Mouse (Mus musculus): ENCODE results near the gene Ampd2. TPM values are rescaled to one million over a fixed set of nuclear protein-coding genes. Genes with fewer than 3 reads are reported as not detected.

Ampd2 gene
- total RNA-seq, 4 experiments from 2014 or later, result 64.2 to 82.5 (median 74.0) TPM

DNA sequence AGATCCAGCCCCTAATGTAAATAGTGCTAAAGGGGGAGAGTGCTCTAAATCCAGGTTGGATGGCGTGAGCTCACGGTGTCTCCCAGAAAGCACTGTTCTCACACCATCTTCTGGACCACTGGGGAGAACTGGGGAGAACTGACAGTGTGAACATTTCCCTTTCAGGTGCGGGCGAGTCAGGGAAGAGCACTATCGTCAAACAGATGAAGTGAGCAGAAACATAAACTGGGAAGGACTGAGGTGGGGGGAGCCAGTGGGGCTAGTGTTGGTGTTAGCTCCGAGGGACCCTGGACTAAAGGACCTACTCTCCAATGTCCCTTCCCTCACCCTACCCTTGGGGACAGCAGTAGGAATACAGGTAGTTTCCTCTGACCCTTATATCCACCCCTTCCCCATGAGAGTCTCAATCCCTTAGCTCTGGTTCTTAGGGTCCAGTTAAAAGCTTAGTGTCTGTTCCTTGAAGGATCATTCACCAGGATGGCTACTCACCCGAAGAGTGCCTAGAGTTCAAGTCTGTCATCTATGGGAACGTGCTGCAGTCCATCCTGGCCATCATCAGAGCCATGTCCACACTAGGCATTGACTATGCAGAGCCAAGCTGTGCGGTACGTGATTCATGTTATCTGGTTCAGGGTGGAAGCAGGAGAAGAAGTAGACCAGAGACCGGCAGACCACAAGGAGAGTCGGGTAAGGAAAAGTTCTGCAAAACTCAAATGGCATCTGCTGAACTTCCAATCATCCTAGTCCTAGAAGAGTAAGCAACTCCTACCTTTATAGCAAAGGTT, 8.7 kb upstream of the Ampd2 start:
- no peak for DNase-seq (ENCODE audit: low spot score in 2 of 2)

DNA sequence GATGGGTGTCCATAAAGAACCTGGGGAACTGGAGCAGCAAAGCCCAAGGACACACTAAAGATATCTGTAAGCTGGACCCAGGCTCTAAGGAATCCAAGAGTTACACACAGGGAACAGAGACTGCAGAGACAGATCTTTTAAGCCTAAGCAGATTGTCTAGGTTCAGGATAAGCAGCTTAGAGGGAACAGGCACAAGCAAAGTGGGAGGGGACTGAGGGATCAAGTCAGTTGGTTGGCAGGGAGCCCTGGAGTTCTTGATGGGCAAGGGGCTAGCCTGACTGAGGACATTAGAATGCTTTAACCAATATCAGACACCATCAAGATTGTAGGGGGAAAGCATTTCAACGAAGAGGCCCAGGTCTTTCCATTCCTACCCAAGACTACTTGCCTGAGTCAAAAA, 7.7 kb upstream of the Ampd2 start:
- no peak for DNase-seq (ENCODE audit: low spot score in 2 of 2)

DNA sequence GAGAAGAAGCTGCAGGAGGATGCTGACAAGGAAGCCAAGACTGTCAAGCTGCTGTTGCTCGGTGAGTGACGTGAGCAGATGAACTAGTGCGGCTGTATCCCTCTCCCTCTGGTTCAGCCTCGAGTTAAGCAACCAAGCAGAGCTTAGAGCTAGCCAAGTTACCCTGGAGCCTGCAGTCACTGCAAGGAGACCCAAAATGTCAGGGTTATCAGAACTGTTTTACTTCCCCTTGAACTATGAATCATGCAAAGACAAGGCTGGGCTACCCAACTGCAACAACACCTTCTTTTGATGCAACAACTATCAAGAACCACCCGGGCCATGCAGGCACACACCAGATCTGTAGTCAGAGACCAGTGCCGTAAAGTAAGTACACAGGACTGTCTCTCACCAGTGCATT, 6.9 kb upstream of the Ampd2 start:
- no peak for DNase-seq (ENCODE audit: low spot score in 2 of 2)

DNA sequence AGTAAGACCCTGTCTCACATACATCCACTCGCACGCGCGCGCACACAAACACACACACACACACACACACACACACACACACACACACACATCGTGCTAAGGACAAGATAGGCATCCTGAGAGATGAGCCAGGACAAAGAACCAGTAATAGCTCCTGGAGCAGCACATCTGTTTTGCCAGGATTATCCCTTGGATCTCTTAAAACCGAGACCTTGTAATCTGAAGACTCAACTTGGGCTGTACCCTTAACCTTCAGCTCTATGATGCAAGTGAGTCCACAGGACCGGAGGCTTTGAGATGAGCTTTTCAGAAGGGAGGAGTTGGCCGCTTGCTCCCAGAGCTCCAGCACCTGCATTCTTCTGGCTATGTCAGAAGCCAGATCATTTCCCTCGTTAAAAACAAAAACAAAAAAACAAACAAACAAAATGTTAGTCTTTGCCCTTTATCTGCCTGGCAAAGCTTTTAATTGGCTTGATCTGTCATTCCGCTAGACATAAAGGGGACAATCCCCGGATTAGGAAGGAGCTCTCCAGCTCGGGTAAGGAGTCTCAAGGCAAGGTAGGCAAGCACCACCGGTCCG, 6.2 kb upstream of the Ampd2 start, which contains the start of gene Gnat2:
TSS of gene Gnat2 (plus strand) at position 254 of the 580 bp plus-strand sequence.
- DNase-seq (ENCODE audit: low spot score in 2 of 2), result no peak

DNA sequence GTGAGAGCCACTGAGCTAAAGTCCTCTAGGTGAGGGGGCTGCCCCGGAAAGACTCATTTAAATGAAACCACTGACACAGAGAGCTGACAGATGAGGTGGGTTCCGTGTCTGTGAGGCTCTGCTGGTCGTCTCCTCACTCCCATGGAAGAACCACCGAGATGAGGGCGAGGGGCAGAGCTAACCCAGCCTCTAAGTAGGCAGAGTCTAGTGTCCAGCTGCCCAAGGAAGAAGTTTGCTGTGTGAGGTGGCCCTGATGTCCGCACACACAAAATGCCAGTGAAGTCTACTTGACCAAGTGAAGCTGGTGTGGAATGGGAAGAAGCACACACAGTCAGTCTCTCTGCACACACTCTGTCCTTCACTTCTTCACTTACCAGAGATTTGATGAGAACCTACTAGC, 5.6 kb upstream of the Ampd2 start:
- DNase-seq (ENCODE audit: low spot score in 2 of 2), result no peak

DNA sequence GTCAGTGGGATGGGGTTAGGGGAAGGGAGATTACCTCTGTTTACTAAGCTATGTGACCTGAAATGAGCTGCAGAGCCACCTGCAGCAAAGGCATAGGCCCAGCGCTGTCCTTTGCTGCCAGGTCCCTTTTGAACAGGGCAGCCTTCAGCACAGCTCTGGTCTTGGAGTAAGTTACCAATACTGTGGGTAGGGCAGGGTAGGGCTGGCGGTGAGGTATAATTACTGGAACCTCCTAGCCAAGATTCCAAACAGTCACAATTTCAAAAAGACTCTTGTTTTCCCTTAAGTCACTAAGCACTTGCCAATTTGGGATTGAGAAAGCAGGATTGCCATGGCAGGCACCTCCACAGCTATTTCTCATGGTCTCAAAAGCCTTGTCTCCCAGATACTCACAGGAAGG, 4.1 kb upstream of the Ampd2 start:
- no peak for DNase-seq (ENCODE audit: low spot score in 2 of 2)

DNA sequence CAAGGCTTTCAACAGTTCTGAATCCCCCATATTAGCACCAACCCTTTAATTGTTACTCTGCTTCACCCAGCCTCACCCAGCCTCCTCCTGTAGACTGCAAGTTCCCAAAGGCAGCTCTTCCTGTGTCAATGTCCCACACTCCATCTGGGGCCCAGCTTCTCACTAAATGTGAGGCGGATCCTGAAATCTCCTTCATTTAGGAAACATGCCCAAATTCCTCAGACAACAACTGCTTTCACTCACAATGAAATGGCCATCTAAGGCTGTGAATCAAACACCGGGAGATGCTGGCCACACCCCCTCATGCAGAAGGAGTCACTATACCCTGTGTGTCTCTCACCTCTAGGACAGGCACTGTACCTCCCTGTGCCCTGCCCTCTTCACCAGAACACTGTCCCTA, 3.5 kb upstream of the Ampd2 start:
- no peak for DNase-seq (ENCODE audit: low spot score in 2 of 2)

DNA sequence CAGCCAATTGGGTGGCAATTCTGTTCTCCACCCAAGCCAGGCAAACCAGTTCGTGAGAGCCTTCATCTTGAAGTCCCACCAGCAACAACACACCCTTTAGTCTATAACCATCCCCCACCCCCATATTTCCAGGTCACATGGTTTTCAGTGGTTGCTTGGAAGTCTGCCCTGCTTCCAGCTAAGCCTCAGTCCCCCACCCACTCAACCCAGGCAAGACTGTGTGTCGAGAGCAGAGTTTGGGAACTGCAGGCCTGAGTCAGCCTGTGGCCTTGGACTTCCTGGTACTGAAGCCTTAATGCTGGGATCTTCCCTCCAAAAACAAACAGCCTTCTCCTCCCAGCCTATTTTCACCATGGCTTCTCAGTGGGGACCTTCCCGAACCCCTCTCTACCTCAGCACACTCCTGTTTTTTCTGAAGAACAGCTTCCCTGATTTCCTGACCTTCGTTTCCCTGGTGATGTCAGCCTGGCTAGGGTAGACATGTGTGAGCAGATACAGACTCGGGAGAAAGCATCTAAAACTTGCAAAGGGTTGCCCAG, 2.5 kb upstream of the Ampd2 start:
- no peak for DNase-seq (ENCODE audit: low spot score in 2 of 2)

DNA sequence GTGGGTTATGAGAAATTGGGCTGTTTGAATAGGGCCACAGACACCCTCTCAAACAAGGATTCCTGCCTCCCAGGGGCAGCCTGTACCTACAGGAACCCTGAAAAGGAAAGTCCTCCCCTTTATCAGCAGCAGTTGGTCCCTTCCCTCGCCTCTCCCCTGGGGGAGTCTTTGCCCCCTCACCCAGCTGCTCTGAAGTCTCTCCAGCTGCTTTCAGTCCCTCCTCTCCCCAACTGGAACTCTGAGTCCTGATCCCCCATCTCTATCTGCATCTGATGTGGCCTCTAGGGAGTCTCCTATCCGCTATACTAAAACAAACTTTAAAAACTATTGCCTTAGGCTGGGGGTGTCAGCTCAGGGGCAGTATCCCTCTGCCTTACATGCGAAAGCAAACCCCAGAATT, 878 bp upstream of the Ampd2 start:
- DNase-seq (ENCODE audit: low spot score in 2 of 2), result no peak

DNA sequence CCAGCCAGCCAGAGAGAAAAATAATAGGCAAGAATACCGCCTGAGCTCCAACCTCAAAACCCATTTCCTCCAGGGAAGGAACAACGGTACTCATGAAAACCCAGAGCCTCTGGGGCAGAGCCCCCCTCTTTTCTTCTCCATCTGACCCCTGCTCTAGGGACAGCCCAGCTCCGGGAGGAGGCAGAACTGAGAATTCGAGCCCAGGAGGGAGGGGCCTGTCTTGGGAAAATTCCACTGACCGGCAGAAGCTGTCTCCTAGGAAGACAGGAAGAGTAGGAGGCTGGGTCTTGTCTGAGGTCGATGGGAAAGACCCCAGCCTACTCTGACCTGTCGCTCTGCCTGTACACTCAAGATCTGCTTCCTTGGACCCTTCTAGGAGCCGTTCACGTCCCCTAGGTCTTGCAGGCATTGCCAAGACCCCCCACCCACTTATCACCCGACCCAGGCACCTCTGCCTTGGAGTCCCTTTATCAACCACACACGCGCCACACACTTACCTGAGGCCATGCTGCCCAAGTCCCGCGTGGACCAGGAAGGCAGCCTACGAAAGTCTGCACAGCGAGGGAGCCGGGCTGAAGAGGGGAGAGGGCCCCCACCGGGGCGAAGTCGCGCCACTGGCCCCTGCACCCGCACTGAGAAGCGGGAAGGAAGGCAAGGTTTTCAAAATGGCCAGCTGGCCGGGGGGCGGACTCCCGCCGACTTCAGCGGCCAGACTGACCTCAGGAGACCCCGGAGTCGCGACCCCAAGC, 556 bp downstream of the Ampd2 start:
- DNase-seq (ENCODE audit: low spot score in 2 of 2), result peak; percentile 56 to 62

DNA sequence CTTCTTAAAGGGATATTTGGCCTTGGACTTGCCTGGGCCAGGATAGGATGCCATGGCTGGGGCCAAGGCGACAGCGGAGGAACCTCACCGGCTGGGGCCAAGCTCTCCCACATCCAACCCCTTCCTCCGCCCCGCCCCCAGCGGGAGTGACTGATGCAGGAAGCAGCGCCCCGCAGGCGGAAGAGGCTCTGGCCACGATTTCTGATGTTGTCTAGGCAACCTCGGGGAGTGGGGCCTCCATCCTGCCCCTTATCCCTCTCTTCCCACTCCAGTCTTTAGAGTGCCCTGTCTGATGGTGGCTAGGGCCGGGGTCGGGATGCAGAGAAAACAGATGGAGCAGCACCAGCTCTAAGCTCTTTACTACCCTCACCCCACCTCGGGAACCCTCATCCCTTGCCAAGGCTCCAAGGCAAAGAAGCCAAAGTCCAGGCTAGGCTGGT, 1.1 kb downstream of the Ampd2 start:
- DNase-seq (ENCODE audit: low spot score in 2 of 2), result peak; percentile 84 to 85

DNA sequence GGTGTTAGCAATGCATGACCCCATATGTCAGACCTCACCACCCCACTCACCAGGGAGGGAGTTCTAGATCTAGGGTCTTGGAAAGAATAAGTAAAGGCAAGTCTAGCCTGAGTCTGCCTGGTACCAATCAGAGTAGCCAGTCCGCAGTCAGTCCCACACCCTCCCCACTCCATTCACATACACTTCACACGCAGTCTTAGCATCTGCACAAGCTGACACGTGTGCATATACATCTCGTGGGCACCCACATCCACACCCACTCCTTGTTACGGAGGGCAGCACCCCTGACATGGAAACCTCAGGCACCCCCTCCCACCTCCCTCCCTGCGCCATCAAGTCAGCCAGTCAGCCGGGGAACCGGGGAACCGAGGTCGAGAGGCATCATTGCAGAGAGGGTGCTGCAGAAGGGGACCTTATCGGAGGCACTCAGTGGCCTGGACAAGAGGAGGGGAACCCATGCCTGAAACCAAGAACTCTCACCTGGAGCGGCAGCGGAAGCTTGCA, 1.6 kb downstream of the Ampd2 start:
- no peak for DNase-seq (ENCODE audit: low spot score in 2 of 2)

DNA sequence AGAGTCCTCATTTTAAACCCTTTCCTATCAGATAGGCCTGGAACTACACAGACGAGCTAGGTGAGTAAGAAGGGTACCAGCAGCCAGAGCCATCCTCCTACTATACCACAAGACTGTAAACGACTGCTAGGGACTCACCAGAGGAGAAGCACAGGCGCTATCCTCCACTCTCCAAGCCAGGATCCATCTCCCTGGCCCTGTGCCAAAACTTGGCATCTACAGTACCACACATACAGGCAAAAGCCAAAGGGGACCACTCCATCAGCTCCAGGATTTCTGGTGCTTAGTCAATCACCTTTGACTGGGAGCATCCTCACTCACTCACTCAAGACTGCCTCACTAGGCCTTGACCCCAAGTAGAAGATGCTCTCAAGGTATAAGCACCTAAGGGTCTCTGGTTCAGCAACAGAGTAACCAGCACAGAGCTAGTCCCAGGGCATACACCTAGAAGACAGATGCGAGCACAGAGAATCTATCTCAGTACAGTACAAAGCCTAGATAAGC, 2.5 kb downstream of the Ampd2 start:
- no peak for DNase-seq (ENCODE audit: low spot score in 2 of 2)

DNA sequence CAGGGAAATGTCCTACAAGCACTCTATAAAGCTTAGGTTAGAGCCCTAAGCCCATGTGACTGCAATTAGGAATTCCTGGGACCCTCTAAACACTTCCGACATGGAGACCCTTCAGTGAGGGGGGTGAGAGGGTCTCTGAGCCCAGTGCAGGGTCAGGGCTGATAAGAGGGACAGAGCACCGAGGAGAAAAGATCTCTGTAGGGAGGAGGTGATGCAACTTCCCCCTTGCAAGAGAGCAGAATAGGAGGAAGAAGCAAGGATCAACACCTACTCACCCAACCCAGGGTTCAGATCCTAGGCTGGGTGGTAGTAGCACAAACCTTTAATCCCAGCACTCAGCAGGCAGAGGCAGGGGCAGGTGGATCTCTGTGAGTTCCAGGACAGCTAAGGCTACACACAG, 3.3 kb downstream of the Ampd2 start:
- DNase-seq (ENCODE audit: low spot score in 2 of 2), result no peak

DNA sequence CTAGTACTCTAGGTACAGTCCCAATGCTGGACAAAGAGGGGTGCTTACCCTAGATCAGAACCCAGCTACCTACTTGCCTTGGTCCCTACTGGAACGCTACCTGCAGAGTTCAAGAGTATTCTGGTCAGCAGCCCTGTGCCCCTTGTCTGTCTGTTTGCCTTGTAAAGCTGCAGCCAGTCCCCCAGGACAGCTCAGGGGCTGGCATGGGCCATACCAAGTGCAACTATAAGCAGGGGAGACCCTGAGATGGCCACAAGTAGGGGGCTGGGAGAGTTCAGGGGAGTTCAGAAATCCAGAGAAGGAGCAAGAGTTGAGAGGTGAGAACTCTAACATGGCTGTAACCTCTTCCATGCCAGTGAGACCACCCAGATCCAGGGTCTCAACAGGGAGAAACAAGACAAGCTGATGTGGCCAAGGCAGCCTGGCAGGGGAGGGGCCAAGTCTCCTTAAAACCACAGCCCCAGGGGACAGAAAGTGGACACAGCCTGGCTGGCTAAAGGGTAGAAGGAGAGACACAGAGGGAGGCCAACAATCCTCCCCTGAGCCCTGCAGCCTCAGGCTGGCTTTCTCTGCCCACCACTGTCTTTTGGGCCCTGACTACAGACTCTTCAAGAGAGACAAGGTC, 4.1 kb downstream of the Ampd2 start:
- no peak for DNase-seq (ENCODE audit: low spot score in 2 of 2)

DNA sequence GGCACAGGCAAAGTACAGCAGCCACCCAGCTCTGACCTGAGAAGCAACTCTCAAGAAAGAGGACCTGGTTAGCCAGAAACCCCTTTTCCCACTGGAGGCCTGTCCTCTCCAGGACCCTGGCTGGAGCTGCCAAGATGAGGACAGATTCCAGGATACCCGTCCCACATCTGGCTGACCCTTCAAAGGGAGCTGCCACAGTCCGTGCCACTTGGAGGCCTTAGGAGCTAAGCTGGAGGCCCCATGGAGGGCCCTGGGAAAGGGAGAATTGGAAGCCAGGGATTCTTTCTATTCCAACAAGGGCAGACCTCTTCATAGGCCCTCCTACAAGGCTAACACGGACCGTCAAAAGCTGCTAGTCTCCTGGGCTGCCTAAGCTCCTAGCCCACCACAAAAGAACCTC, 4.8 kb downstream of the Ampd2 start:
- DNase-seq (ENCODE audit: low spot score in 2 of 2), result no peak

DNA sequence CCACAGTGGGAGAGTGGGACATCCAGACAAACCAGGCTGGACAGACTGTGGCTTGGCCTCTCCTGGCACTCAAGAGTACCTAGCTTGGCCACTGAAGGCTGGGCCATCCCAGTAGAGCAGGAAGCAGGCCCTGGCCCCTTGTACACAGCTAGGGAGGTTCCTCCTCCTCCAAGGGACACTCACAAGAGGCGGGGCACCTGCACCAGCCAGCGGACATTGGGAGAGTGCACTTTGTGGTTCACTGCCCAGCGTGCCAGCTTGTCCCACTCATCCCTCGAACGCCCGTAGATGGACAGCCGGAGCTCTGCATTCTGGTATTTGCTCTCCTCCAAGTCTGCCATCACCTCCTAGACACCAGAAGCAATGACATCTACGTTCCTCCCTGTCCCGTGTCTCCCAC, 9.6 kb downstream of the Ampd2 start:
- DNase-seq (ENCODE audit: low spot score in 2 of 2), result no peak

DNA sequence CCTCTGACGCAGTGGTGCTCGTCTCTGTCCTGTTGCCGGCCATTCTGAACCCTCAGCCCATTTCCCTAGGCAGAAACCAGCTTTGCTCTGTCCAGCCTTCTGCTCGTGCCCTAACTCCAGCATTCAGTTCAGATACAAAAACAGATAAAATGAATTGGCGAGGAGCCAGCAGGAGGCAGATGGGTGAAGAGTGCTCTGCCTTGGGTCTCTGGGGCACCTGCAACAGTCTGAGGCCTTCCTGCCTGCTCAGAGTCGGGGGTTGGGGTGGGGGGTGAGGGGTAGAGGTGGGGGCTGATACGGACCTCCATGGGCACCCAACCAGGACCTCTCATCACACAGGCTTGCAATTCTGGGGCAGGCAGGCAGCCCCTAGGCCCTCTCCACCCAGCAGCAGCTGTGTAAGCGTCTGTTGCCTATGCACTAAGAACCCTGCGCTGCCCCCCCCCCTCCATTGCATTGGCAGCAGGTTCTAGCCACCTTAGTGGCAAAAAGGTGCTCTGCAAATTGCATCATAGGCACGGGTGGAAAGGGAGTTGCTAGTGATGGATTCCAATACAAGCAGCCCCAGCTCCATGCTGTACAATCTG, 13.4 kb downstream of the Ampd2 start:
- DNase-seq (ENCODE audit: low spot score in 2 of 2), result no peak

DNA sequence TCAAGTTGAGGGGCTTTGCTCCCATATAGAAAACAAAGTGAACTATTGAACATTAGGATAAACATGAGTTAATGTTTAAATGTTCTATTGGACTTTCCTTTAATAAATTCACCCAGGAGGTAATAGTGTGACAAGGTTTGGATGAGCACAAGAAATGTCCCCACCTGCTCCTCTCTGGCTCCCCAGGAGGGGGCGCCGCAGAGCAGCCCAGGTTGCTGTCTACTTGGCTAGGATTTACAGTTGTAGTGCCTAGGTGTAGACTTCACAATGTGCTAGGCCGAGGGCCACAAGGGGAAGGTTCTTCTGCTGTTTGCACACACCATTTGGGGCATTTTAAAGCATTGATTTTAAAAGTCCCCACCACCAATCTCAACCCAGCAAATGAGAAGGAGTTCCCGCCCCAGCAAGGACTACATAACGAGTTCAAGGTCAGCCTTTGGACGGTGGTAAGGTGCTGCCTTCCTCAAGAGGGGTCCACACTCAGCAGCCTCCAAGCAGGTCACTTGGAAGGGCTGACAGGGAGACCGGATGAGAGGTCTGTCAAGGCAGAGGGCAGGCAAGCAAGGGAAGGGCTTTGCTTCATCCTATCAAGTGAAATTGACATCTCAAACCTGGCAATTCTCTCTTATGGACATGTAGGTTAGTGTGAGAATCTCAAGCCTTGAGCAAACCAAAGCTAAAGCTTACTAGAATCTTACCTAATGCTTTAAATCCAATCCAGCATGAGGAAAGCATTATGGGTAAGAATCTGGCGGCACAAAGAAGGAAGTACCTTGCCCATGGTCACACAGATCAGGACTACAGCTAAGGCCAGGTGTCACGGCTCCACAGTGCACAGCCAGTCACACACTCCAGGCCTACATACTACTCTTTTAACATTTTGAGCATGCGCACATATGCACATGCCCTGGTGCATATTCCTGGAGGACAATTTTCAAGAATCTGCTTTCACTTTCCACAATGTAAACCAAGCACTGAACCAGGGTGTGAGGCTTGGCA, 15.9 kb downstream of the Ampd2 start:
- peak in 1 of 2 experiments; percentile 61 for DNase-seq (ENCODE audit: low spot score in 2 of 2)
